Mouse (Mus musculus): ENCODE data around the gene Hspa1l. TPM values are rescaled to one million over a fixed set of nuclear protein-coding genes. Genes with fewer than 3 reads are reported as not detected.

Hspa1l gene
- total and polyA plus RNA-seq, 3 experiments, result 0.15 to 1.6 TPM; not detected in 1

DNA sequence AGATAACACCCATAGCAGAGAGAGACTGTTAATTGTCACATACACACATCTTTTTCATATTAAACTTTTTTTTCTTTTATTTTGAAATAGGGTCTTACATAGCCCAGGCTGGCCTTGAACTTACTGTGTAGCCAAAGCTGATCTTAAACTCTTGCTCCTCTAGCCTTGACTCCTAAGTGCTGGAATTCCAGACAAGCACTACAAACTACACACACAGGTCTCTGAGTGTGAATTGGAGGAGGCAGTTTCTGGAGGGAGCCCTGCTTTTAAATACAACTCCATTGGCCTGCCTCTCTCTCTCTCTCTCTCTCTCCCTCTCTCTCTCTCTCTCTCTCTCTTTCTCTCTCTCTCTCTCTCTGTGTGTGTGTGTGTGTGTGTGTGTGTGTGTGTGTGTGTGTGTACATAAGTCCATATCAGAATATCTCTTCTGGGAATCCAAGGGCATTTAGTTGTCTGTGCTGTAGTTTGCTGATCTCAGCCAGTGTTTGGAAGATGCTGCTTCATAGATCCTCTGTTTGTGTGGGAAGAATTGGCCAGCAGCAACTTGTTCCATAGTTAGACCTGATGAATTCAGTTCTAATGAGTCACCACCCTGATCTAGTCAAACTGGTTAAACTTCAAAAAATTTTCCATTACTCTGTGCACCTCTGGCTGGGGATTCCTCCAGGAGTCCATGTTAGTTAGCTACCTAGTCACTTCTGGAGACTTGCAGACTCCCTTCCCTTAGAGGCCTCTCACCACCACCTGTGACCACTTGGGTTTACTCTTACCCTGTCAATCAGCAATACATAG lies 11.6 kb upstream of the Hspa1l start:
- Histone ChIP-seq H3K36me3 (ENCODE audit: control insufficient read depth in 1 of 2, insufficient read depth in 2 of 2, low read length in 2 of 2) (no peaks in the 10 kb centered on the region), H3K79me2 (ENCODE audit: control insufficient read depth, insufficient read depth, low read length, poor library complexity) (no peaks in the 10 kb centered on the region), H3K4me1 (ENCODE audit: control insufficient read depth in 1 of 2, insufficient read depth in 2 of 2, low read length in 2 of 2) (peaks cover 0 to 4% of the 10 kb centered on the region in 2 experiments; a peak in 1 of 4 replicates), H3K27ac (ENCODE audit: control insufficient read depth, low read depth, low read length) (no peak overlapping the region), H3K4me3 (ENCODE audit: control insufficient read depth in 1 of 2, insufficient read depth in 1 of 2, low read depth in 2 of 2, low read length in 2 of 2) (no peak overlapping the region), H3K9ac (ENCODE audit: control insufficient read depth, low read depth, low read length, poor library complexity, severe bottlenecking) (no peak overlapping the region), H3K9me3 (replicated peaks; ENCODE audit: insufficient read depth, low read length) (no peaks in the 10 kb centered on the region), H3K27me3 (ENCODE audit: control insufficient read depth in 1 of 2, insufficient read depth in 2 of 2, low read length in 2 of 2) (no peaks in the 10 kb centered on the region)
- TF ChIP-seq TAL1 (IDR thresholded peaks at IDR 0.05; ENCODE audit: low read length), result no peak
- TF ChIP-seq ZC3H11A (IDR thresholded peaks at IDR 0.05; ENCODE audit: low read depth, low read length), result no peak
- no peak for TF ChIP-seq MYC (IDR thresholded peaks at IDR 0.05; ENCODE audit: low read depth, low read length)
- no peak for TF ChIP-seq NELFE (IDR thresholded peaks at IDR 0.05; ENCODE audit: low read depth, low read length)
- TF ChIP-seq CHD1 (IDR thresholded peaks at IDR 0.05; ENCODE audit: low read depth, low read length), result no peak
- no peak for TF ChIP-seq NRF1 (IDR thresholded peaks at IDR 0.05; ENCODE audit: insufficient read depth, low read depth, low read length, poor library complexity, severe bottlenecking)
- no peak for TF ChIP-seq SIN3A (IDR thresholded peaks at IDR 0.05; ENCODE audit: low read length)
- no peak for TF ChIP-seq TBP (IDR thresholded peaks at IDR 0.05; ENCODE audit: low read depth, low read length)
- no peak for TF ChIP-seq TCF12 (IDR thresholded peaks at IDR 0.05; ENCODE audit: low read depth, low read length)
- TF ChIP-seq KAT2A (conservative IDR thresholded peaks at IDR 0.05; ENCODE audit: low read depth, low read length), result no peak
- TF ChIP-seq POLR2A (IDR thresholded peaks at IDR 0.05; ENCODE audit: control insufficient read depth in 1 of 2, insufficient read depth in 1 of 2, low read depth in 1 of 2, low read length in 2 of 2, poor library complexity in 1 of 2), result no peak
- TF ChIP-seq POLR2AphosphoS2 (IDR thresholded peaks at IDR 0.05; ENCODE audit: low read length), result no peak
- no peak for TF ChIP-seq ELF1 (IDR thresholded peaks at IDR 0.05; ENCODE audit: low read depth, low read length)
- no peak for DNase-seq (ENCODE audit: low read depth, low spot score)

DNA sequence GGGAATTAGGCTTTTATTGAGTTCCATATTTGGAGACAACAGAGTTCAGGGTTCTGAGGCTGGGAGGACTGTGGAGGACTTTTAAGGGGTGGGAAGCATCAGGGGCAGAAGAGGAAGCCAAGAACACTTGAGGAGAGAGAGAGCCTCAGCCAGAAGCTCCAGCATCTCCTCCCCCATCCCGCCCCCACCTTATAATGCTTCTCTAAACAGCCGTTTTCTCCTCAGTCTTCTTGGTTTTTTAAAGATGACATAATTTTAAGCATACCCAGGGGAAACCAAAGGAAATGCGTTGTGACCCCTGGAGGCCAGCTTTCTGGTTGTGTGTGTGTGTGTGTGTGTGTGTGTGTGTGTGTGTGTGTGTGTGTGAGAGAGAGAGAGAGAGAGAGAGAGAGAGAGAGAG lies 10.4 kb upstream of the Hspa1l start:
- H3K79me2 ChIP-seq (ENCODE audit: control insufficient read depth, insufficient read depth, low read length, poor library complexity), result no peaks in the 10 kb centered on the region
- no peaks in the 10 kb centered on the region for H3K9me3 ChIP-seq (replicated peaks; ENCODE audit: insufficient read depth, low read length)
- H3K27me3 ChIP-seq (ENCODE audit: control insufficient read depth in 1 of 2, insufficient read depth in 2 of 2, low read length in 2 of 2), result no peaks in the 10 kb centered on the region
- no peak overlapping the region for H3K27ac ChIP-seq (ENCODE audit: control insufficient read depth, low read depth, low read length)
- peaks cover 0 to 4% of the 10 kb centered on the region in 2 experiments; a peak in 1 of 4 replicates for H3K4me1 ChIP-seq (ENCODE audit: control insufficient read depth in 1 of 2, insufficient read depth in 2 of 2, low read length in 2 of 2)
- no peak overlapping the region for H3K4me3 ChIP-seq (ENCODE audit: control insufficient read depth in 1 of 2, insufficient read depth in 1 of 2, low read depth in 2 of 2, low read length in 2 of 2)
- DNase-seq (ENCODE audit: low read depth, low spot score), result no peak
- H3K9ac ChIP-seq (ENCODE audit: control insufficient read depth, low read depth, low read length, poor library complexity, severe bottlenecking), result no peak overlapping the region
- no peaks in the 10 kb centered on the region for H3K36me3 ChIP-seq (ENCODE audit: control insufficient read depth in 1 of 2, insufficient read depth in 2 of 2, low read length in 2 of 2)
- TF ChIP-seq TCF12 (IDR thresholded peaks at IDR 0.05; ENCODE audit: low read depth, low read length), result no peak
- TF ChIP-seq BHLHE40 (IDR thresholded peaks at IDR 0.05; ENCODE audit: borderline replicate concordance, low read depth, low read length), result no peak
- TF ChIP-seq GABPA (IDR thresholded peaks at IDR 0.05; ENCODE audit: low read depth, low read length), result no peak
- no peak for TF ChIP-seq SMC3 (IDR thresholded peaks at IDR 0.05; ENCODE audit: low read depth, low read length)
- TF ChIP-seq EP300 (IDR thresholded peaks at IDR 0.05; ENCODE audit: low read depth in 1 of 2, low read length in 2 of 2), result no peak
- no peak for TF ChIP-seq E2F4 (IDR thresholded peaks at IDR 0.05; ENCODE audit: borderline replicate concordance, low read depth, low read length)
- TF ChIP-seq MXI1 (IDR thresholded peaks at IDR 0.05; ENCODE audit: low read depth, low read length), result no peak

Measured in MEL (cell line).